Mouse (Mus musculus) C2C12 (cell line): ENCODE data around the gene Jade1.

Source experiments
- CTCF ChIP-seq: IDR thresholded peaks from one replicate; pipeline ENCODE4 v1.5.1; 2011; ENCODE audit not compliant: control insufficient read depth, insufficient read depth, insufficient read length
- MAX ChIP-seq: IDR thresholded peaks from one replicate; pipeline ENCODE4 v1.6.1; 2011; ENCODE audit warnings: mild to moderate bottlenecking, control low read depth

DNA sequence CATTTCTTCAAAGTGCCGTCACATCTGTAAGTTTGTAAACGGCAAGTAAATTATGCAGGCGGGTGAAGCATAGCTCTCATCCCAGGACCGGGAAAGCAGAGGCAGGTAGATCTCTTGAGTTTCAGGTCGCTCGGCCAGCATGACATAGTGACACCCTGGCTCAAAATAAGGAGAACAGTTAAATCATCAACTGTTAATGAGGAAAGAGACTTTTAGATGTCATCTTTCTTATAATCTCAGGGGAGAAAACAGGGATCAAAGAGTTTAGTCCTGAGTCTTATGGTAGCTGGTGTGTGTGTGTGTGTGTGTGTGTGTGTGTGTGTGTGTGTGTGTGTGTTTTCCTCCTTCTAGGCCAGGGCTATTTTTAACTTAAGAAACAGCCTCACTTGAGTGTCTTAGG is 5.0 kb downstream of the Jade1 start:
- no peak for TF ChIP-seq CTCF
- TF ChIP-seq MAX = no peak
